Mouse (Mus musculus): ENCODE measurements at regions not wholly inside any gene's neighbourhood (a gene's known extent, or its start where the extent isn't known, plus 50 kb on each side); places are given as distances from the start of the nearest gene placed in this dataset.

GRCm38 (mm10) chr4:84203680-84204079, 471.4 kb downstream of the Bnc2 start:
- H3K27me3 ChIP-seq (ENCODE audit: control insufficient read depth, insufficient read depth, low read length): no peaks in the 10 kb centered on the region
- WGBS: 68% methylated on average over 1 of the region's 1 CpGs

GRCm38 (mm10) chr4:84204777-84205176, 470.3 kb downstream of the Bnc2 start:
- H3K27me3 ChIP-seq (ENCODE audit: control insufficient read depth, insufficient read depth, low read length): no peaks in the 10 kb centered on the region
- no peaks in the 10 kb centered on the region for H3K36me3 ChIP-seq (ENCODE audit: control insufficient read depth, insufficient read depth, low read length)
- no peaks in the 10 kb centered on the region for H3K4me1 ChIP-seq (ENCODE audit: control insufficient read depth, insufficient read depth, insufficient read length, low read length)
- TF ChIP-seq POLR2A (IDR thresholded peaks at IDR 0.05; ENCODE audit: low read depth, low read length) (no peak), CTCF (IDR thresholded peaks at IDR 0.05; ENCODE audit: extremely low read depth, insufficient read length, insufficient replicate concordance, low read depth, low read length) (no peak)
- no peak overlapping the region for H3K4me3 ChIP-seq (ENCODE audit: low read depth, low read length)
- H3K27ac ChIP-seq (ENCODE audit: insufficient read depth, low read depth, low read length): no peak overlapping the region

More at GRCm38 (mm10) chr4:84203680-84204079, 471.4 kb downstream of the Bnc2 start:
- Histone ChIP-seq H3K4me1 (ENCODE audit: control insufficient read depth, insufficient read depth, insufficient read length, low read length) (no peaks in the 10 kb centered on the region), H3K36me3 (ENCODE audit: control insufficient read depth, insufficient read depth, low read length) (no peaks in the 10 kb centered on the region), H3K27ac (ENCODE audit: insufficient read depth, low read depth, low read length) (no peak overlapping the region), H3K4me3 (ENCODE audit: low read depth, low read length) (no peak overlapping the region)
- TF ChIP-seq CTCF (IDR thresholded peaks at IDR 0.05; ENCODE audit: extremely low read depth, insufficient read length, insufficient replicate concordance, low read depth, low read length) (no peak), POLR2A (IDR thresholded peaks at IDR 0.05; ENCODE audit: low read depth, low read length) (no peak)

DNA sequence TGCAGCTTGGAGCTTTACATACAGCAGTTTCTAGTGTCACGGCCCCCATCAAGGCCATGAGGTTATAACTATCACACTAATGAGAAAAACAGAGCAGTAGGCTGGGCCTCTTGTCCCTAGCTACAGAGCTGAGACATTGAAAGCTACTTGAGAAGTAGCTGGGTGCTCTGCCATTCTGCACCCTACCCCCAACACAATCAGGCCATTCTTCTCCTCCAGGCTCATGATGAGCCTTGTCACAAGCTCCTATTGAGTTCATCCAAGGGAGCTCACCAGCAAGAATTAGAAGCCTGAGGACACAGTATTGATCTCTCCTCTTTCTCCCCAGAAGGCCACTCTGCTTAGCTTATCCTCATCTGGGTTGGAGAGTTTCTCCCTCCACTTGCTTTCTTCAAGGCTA, 466.9 kb downstream of the Bnc2 start:
- no peaks in the 10 kb centered on the region for H3K36me3 ChIP-seq (ENCODE audit: control insufficient read depth, insufficient read depth, low read length)
- TF ChIP-seq POLR2A (IDR thresholded peaks at IDR 0.05; ENCODE audit: low read depth, low read length) (no peak), CTCF (IDR thresholded peaks at IDR 0.05; ENCODE audit: extremely low read depth, insufficient read length, insufficient replicate concordance, low read depth, low read length) (no peak)
- no peak overlapping the region for H3K4me3 ChIP-seq (ENCODE audit: low read depth, low read length)
- H3K4me1 ChIP-seq (ENCODE audit: control insufficient read depth, insufficient read depth, insufficient read length, low read length): no peaks in the 10 kb centered on the region
- no peaks in the 10 kb centered on the region for H3K27me3 ChIP-seq (ENCODE audit: control insufficient read depth, insufficient read depth, low read length)
- WGBS: 85% methylated on average over 1 of the region's 1 CpGs
- H3K27ac ChIP-seq (ENCODE audit: insufficient read depth, low read depth, low read length): no peak overlapping the region

- no peak for TF ChIP-seq CTCF (IDR thresholded peaks at IDR 0.05; ENCODE audit: extremely low read depth, insufficient read length, insufficient replicate concordance, low read depth, low read length)
- no peak for TF ChIP-seq POLR2A (IDR thresholded peaks at IDR 0.05; ENCODE audit: low read depth, low read length)
These were observed 465.5 kb downstream of the Bnc2 start for GRCm38 (mm10) chr4:84209538-84209937.

DNA sequence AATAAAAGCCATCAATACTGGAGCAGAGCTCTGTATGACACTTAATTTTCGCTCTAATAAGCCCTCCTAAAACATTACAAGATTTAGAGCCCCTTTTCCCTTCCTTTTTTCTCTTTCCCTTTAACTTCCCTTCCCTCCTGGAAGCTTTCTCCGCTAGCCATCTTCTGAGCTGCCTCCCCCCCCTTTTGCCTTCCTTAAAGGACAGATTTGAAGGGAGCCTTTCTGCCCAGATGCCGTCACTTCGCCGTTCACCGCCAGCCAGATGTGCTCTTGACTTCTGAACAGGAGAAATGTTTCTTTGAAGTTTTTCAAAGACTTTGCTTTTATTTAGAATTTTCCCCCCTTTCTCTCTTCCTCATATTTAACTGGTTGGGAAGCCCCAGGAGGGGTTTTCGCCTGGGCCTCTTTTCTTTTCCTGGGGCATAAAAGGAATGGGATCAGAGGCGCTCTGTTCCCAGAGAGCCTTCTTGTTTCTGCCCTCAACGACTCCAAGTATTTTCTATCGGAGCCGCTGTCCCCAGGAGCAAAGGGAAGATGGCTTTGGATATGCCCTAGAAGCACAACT, 463.7 kb downstream of the Bnc2 start:
- H3K36me3 ChIP-seq (ENCODE audit: control insufficient read depth, insufficient read depth, low read length): no peaks in the 10 kb centered on the region
- WGBS: 93% methylated on average over 11 of the region's 11 CpGs
- H3K27ac ChIP-seq (ENCODE audit: insufficient read depth, low read depth, low read length): no peak overlapping the region
- H3K4me1 ChIP-seq (ENCODE audit: control insufficient read depth, insufficient read depth, insufficient read length, low read length): no peaks in the 10 kb centered on the region
- H3K27me3 ChIP-seq (ENCODE audit: control insufficient read depth, insufficient read depth, low read length): no peaks in the 10 kb centered on the region
- no peak overlapping the region for H3K4me3 ChIP-seq (ENCODE audit: low read depth, low read length)
- TF ChIP-seq POLR2A (IDR thresholded peaks at IDR 0.05; ENCODE audit: low read depth, low read length): no peak
- TF ChIP-seq CTCF (IDR thresholded peaks at IDR 0.05; ENCODE audit: extremely low read depth, insufficient read length, insufficient replicate concordance, low read depth, low read length): no peak

More at GRCm38 (mm10) chr4:84209538-84209937, 465.5 kb downstream of the Bnc2 start:
- 34% methylated on average over 2 of the region's 2 CpGs for WGBS
- Histone ChIP-seq H3K4me3 (ENCODE audit: low read depth, low read length) (no peak overlapping the region), H3K27ac (ENCODE audit: insufficient read depth, low read depth, low read length) (no peak overlapping the region), H3K4me1 (ENCODE audit: control insufficient read depth, insufficient read depth, insufficient read length, low read length) (no peaks in the 10 kb centered on the region), H3K36me3 (ENCODE audit: control insufficient read depth, insufficient read depth, low read length) (no peaks in the 10 kb centered on the region), H3K27me3 (ENCODE audit: control insufficient read depth, insufficient read depth, low read length) (no peaks in the 10 kb centered on the region)

DNA sequence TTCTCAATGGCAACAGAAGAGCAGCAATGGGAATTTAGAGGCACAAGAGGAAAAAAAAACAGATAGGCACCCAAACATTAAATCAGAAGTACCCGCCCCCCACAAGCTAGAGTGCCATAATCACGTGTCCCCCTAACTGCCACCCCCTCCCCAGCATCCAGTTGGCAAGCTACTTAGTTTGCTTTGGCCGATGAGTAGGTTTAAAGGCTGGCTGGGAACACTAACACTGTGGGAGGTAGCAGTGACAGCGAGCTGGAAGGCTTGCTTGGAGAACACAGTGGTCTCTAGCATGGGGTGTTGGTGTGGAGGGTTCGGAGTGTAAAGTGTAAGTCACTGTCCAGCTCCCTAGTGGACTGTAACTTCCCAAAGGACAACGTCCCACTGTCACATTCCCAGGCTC, 463.1 kb downstream of the Bnc2 start:
- Histone ChIP-seq H3K4me3 (ENCODE audit: low read depth, low read length) (no peak overlapping the region), H3K27ac (ENCODE audit: insufficient read depth, low read depth, low read length) (no peak overlapping the region), H3K27me3 (ENCODE audit: control insufficient read depth, insufficient read depth, low read length) (no peaks in the 10 kb centered on the region), H3K4me1 (ENCODE audit: control insufficient read depth, insufficient read depth, insufficient read length, low read length) (no peaks in the 10 kb centered on the region), H3K36me3 (ENCODE audit: control insufficient read depth, insufficient read depth, low read length) (no peaks in the 10 kb centered on the region)
- WGBS: 77% methylated on average over 6 of the region's 6 CpGs
- no peak for TF ChIP-seq CTCF (IDR thresholded peaks at IDR 0.05; ENCODE audit: extremely low read depth, insufficient read length, insufficient replicate concordance, low read depth, low read length)

- Histone ChIP-seq H3K27ac (ENCODE audit: insufficient read depth, low read depth, low read length) (no peak overlapping the region), H3K36me3 (ENCODE audit: control insufficient read depth, insufficient read depth, low read length) (no peaks in the 10 kb centered on the region), H3K4me3 (ENCODE audit: low read depth, low read length) (no peak overlapping the region), H3K27me3 (ENCODE audit: control insufficient read depth, insufficient read depth, low read length) (no peaks in the 10 kb centered on the region), H3K4me1 (ENCODE audit: control insufficient read depth, insufficient read depth, insufficient read length, low read length) (no peaks in the 10 kb centered on the region)
- 78% methylated on average over 8 of the region's 8 CpGs for WGBS
- TF ChIP-seq CTCF (IDR thresholded peaks at IDR 0.05; ENCODE audit: extremely low read depth, insufficient read length, insufficient replicate concordance, low read depth, low read length): no peak
- TF ChIP-seq POLR2A (IDR thresholded peaks at IDR 0.05; ENCODE audit: low read depth, low read length): no peak
These were observed 460.6 kb downstream of the Bnc2 start for GRCm38 (mm10) chr4:84214523-84214922.

Data from small intestine, adult 2 months (tissue).